Mouse (Mus musculus) lung, postnatal 0 days (tissue): Measurements from ENCODE around the gene Ntrk1.

Source experiments
- CTCF ChIP-seq: IDR thresholded peaks from 2 replicates; pipeline ENCODE4 v1.5.1; 2016; ENCODE audit warnings: antibody characterized with exemption, mild to moderate bottlenecking
- EP300 ChIP-seq: IDR thresholded peaks from 2 replicates; pipeline ENCODE4 v1.6.1; 2016; ENCODE audit warnings: antibody characterized with exemption, mild to moderate bottlenecking, control low read depth

DNA sequence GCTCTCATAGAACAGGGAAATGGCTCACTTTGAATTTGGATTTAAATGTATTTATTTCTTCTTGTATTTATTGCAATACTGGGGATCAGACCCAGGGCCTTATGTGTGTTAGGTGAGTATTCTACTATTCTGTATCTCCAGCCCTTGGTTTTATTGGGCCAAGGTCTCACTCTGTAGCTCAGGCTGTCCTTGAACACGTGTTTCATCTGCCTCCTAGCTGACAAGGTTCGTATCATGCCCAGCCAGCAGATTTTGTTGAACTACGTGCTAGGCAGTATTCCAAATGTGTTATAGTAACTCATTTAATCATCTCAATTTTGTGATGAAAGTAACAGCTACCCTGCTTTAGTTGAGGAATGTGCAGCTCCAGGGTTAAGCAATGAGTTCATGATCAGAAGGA lies 52.9 kb downstream of the Ntrk1 start:
- TF ChIP-seq CTCF (no peak), EP300 (no peak)
